Mouse (Mus musculus): ENCODE data around the gene Hs6st3.
"Not testable (repeated sequence)": the region's sequence is repeated elsewhere in the genome, so short reads cannot be mapped to it uniquely, and the experiment has no call there.

Gene Hs6st3

DNA sequence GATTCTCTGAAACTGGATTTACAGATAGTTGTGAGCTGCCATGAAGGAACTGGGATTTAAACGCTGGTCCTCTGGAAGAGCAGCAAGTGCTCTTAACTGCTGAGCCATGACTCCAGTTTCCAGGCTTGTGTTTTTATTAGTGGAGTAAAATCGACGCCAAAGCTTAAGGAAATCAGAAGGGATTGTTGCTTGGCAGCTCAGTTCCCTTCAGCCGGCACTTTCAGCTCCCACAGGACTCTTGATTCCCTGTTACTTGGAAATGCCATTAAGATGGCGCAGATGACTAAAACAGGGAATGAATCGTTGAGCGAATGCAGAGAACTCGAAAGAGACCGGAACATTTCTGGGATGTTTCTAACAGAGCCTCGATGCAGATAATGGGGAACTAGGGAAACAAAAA lies 112.2 kb downstream of the Hs6st3 start:
- DNase-seq = no peak

- DNase-seq = no peak
These were observed 117.3 kb downstream of the Hs6st3 start for GRCm38 (mm10) chr14:119255396-119255795.

DNA sequence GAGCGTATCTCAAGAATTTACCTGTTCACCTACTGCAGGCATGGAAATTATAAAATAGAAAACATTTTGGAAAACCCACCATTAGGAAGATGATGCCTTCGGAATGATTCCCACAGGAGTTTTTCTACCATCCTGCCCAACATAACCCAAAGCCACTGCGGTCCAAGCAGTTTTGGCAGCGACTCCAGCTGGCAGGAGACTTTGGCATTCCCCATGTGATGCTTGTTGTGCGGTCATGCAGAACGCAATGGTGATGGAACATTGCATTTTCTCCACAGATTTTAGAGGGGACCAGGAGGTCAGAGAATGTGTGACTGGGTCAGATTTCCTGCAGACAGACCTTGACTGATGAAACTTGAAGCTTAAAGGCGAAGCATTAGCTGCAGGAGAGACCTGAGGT lies 118.9 kb downstream of the Hs6st3 start:
- DNase-seq = no peak

GRCm38 (mm10) chr14:119260176-119260962 lies 122.2 kb downstream of the Hs6st3 start:
- no peak for DNase-seq

DNA sequence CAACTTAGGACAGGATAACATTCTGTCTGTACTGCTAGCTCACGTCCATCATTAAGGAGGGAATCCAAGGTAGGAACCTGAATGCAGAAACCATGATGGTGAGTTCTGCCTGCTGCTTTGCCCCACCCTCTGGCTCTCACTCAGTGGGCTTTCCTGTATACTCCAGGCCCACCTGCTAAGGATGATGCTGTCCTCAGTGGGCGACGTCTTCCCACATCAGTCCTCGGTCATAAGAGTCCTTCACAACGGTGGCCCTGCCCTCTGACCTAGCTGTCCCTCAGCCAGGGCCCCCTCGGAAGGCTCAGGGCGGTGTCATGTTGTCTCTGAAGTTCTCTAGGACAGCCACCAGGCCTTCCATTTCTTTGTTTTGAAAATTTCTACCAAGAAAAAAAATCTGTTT lies 128.2 kb downstream of the Hs6st3 start:
- DNase-seq = no peak

- no peak for DNase-seq
These were observed 134.9 kb downstream of the Hs6st3 start for GRCm38 (mm10) chr14:119273088-119273487.

GRCm38 (mm10) chr14:119278156-119278555 lies 140.0 kb downstream of the Hs6st3 start:
- not testable (repeated sequence) for DNase-seq

- no peak for DNase-seq
These were observed 145.8 kb downstream of the Hs6st3 start for GRCm38 (mm10) chr14:119283951-119284350.

- DNase-seq = no peak
These were observed 151.5 kb downstream of the Hs6st3 start for GRCm38 (mm10) chr14:119289668-119290067.

GRCm38 (mm10) chr14:119294071-119294470 lies 155.9 kb downstream of the Hs6st3 start:
- no peak for DNase-seq

GRCm38 (mm10) chr14:119306461-119306860 lies 168.3 kb downstream of the Hs6st3 start:
- no peak for DNase-seq

GRCm38 (mm10) chr14:119318379-119318778 lies 180.2 kb downstream of the Hs6st3 start:
- DNase-seq = no peak

DNA sequence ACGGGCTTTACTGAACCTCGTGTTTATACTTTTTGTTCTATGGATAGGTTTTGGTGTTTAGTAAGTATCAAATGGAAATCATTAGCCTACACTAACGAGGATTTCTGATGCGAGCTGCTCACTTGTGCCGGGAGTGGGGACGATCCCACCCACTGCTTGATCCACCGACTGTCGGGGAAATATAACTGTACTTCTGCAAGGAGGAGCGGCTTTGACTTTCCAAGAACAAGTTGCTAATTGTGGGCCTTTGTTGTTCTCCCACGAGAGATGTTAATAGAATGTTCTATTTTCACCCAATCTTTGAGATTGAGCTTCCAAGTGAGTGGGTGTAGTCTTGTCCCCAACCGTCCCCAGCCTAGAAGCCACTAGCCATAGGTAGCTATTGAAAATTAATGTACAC lies 209.1 kb downstream of the Hs6st3 start:
- DNase-seq = no peak

DNA sequence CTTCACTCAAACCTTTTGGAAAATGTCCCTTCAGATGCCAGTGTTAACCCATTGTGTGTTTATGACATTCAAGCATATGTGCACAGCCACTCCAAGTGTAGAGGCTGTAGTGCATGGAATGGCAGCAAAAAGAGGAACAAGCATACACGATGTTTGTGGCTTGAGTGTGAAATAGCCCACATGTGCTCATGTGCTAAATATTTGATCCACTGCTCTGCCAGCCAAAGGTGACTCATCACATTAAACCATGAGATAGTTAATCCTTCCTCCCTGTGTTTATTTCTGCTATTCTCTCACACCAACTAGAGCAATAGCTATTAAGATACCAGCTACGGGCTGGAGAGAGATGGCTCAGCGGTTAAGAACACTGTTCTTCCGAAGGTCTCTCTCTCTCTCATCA lies 223.3 kb downstream of the Hs6st3 start:
- no peak for DNase-seq

- no peak for DNase-seq
These were observed 229.8 kb downstream of the Hs6st3 start for GRCm38 (mm10) chr14:119367866-119368425.

GRCm38 (mm10) chr14:119369274-119369673 lies 231.1 kb downstream of the Hs6st3 start:
- DNase-seq = no peak

- no peak for DNase-seq
These were observed 231.9 kb downstream of the Hs6st3 start for GRCm38 (mm10) chr14:119370013-119370412.

- no peak for DNase-seq
These were observed 241.2 kb downstream of the Hs6st3 start for GRCm38 (mm10) chr14:119379303-119379702.

DNA sequence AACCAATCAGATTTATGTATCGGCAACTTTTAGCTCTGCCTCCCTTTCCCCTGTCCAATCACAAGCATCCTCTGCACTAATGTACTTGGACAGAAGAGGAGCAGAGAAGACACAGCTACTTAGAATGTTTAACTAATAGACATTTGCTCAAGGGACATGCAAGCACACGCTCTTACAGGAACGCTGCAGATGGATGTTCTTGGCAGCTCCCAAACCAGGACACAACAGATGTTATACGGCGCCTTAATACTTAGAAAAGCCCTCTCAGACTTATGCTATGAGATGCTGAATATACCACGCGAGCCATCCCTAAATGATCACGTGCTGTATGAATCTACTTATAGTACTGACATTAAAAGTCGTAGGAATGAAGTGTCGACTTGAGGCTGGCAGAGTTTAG lies 263.5 kb downstream of the Hs6st3 start:
- no peak for DNase-seq

DNA sequence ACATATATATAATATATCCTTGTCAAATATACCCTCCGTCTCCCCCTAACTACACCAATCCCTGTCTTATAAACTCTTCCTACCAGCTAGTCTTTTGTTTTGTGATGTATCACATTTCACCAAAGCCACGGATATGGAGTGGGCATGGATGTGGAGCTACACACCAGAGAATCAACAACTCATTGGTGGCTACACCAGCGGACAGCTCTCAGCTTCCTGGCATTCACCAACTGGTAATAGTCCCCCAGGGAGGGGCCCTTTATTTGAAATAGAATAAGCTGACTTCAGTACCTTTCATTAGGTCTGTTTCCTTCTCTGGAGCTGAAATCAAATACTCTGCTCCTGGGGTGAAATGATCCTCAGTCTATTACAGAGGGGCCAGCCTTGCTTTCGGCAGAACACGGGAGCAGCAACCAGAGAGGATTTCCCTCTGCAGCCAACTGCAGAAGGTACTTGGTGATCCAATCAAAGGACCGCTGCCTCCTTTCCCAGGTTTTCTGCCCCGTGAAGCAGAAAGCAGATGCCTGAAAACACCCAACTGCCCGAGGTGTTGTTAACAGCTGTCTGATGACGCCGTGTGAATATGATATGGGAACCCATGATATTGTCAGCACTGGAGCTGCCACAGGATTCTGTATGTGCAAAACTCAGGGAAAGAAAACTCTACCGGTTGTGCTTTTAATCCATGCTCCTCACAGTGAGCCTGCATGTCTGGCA lies 271.4 kb downstream of the Hs6st3 start:
- no peak for DNase-seq

GRCm38 (mm10) chr14:119422894-119423293 lies 284.8 kb downstream of the Hs6st3 start:
- no peak for DNase-seq

DNA sequence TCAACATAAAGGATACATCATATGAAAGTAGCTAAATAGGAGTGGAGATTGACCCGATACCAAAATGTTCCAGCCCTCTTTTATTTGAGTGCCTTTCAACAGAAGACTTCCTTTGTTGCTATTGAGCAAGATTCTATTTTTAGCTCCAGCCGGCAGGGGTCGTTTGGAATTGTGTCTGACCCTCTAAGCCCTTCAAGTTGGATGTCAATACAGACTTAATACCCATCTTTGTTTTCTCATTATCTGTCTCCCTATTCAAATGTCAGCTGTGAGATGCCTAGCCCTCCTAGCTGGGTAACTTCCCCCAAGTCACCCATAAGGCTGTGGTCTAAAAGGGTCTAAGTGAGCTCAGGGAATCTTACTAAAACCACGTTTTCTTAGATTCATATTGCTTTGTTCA lies 312.3 kb downstream of the Hs6st3 start:
- DNase-seq = no peak

DNA sequence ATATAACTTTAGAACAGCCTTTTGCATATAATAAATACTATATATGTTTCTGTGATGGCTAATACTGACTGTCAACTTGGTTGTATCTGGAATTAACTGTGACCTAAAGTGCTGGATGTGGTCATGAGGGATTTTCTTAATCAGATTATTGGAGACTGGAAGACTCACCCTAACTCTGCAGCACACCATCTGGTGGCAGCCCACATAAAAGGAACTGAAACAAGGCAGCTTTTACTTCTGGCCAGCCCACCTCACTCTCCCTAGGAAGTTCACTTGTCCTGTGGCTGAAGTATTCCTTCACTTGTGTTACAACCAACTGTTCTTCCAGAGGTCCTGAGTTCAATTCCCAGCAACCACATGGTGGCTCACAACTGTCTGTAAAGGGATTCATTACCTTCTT lies 313.5 kb downstream of the Hs6st3 start:
- DNase-seq = no peak

- no peak for DNase-seq
These were observed 314.2 kb downstream of the Hs6st3 start for GRCm38 (mm10) chr14:119452382-119452781.

All from lung, adult 18-20 months (tissue).